Mouse (Mus musculus) urinary bladder, postnatal 25 days (tissue): ENCODE results near the gene Reep3.

Experiments used
- DNase-seq: peaks from one replicate; pipeline ENCODE4 v3.0.0; 2022; ENCODE audit warnings: low spot score

Reep3 gene

DNA sequence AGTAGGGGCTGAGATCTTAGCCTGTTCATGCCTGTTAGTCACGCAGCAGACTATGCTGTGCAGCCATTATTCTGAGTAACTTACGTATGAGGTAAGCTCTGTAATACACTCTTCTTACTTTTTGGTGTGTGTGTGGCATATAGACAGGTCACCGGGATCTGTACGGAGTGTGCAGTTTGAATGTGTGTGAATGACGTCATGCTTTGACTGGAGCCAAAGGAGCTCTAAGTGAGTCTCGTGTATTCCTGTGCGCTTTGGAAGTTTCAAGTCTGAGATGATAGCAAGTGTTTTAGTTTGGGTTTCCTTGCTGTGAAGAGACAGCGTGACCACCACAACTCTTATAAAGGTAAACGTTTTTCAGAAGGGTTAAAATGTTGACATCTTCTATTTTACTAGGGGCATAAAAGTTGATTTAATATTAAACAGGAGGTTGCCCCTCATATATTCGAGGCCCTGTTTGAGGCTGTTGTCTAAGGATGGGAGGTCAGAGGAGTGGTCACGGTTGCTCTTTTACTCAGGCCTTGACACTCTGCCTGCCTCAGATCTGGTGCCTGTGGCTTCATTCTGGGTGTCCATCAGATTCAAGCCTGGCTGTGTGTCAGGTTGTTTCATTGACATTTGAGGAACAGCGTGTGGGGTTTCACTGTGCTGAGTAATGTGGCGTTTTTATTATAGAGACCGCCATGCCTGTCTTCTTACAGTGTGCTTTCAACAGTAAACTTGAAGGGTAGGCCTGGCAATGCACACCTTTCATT lies 14.5 kb upstream of the Reep3 start:
- no peak for DNase-seq

DNA sequence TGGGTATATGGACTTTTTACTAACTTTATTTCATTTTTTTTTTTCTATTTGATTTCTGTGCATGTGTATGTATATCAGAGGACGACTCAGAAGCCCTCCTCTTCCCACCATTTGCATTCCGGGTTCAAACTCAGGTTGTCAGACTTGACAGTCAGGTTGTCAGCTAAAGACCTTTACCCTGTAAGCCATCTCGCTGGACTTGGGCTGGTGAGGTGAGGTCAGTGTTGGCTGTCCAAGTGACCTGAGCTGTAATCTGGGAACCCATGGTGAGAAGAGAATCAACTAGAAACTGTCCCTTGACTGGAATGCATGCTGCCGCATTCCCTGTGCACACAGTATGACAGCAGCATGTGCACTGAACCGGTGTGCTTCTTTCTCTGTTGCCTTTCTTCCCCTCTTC lies 12.9 kb upstream of the Reep3 start:
- DNase-seq: no peak

DNA sequence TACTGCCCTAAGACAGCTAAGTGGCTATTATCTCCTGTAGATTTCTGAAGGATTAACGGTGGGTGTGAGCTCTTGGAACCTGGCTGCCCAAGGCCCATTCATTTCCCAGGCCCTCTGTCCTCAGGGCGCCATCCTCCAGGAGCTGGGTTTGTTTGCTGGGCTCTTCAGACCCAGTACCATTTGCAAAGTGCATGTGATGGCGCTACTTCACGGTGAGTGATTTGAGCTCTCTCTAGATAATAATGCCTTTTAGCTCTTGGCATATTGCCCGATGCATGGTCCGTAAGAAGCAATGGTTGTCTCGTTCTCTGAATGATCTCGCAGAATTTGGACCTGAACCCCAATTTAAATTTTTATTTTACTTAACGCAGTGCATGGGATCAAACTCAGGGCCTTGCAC lies 11.4 kb upstream of the Reep3 start:
- DNase-seq: no peak

DNA sequence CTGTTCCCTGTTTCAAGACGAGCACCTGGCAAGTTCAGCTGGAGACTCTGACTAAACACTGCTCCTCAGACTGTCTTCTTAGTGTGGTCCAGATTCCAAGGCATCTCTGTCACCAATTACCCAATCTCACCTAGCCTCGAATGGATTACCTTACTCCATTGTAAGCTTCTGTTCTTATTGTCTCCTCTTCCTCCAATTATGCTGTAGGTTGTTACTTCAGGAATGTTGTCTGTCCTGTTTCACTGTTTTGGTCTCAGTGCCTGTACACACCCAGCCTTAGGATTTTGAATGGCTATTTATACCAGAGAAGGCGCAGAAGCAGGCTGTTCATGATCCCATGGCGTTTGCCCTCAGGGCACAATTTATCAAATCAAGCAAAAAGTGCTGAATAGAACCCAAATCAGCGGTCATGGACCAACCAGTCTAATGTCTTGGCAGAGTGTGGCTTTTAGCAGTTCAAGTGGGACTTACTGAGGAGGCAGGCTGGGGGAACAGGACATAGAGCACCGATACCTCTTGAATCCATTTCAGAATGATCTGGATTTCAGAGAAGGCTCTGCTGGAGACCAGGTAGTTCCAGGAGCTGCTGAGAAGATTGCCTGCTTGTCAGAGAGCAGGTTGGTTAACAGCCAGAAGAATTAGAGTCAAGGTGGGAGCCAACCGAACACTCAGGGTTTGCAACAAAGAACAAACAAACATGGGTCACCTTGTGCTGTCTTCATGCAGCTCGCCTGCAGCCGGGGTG lies 10.4 kb upstream of the Reep3 start:
- no peak for DNase-seq

DNA sequence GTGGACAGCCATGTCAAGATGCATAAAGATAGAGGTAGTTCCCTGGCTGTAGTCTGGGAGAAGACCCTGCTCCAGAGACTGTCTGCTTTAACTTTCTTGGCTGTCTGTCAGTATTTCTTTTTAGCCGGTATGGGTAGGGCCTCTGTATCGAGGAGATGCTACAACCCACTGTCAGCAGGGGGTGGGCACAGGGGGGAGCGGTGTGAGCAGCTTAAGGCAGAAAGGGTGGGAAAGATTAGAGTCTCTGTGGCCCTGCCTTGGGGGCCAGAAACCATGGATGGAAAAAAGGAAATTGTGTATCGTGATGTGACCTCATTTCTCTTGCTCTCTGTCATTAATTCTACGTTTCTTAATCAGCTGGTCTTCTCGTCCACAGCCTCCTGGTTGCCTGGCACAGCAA lies 9.7 kb upstream of the Reep3 start:
- DNase-seq: no peak

DNA sequence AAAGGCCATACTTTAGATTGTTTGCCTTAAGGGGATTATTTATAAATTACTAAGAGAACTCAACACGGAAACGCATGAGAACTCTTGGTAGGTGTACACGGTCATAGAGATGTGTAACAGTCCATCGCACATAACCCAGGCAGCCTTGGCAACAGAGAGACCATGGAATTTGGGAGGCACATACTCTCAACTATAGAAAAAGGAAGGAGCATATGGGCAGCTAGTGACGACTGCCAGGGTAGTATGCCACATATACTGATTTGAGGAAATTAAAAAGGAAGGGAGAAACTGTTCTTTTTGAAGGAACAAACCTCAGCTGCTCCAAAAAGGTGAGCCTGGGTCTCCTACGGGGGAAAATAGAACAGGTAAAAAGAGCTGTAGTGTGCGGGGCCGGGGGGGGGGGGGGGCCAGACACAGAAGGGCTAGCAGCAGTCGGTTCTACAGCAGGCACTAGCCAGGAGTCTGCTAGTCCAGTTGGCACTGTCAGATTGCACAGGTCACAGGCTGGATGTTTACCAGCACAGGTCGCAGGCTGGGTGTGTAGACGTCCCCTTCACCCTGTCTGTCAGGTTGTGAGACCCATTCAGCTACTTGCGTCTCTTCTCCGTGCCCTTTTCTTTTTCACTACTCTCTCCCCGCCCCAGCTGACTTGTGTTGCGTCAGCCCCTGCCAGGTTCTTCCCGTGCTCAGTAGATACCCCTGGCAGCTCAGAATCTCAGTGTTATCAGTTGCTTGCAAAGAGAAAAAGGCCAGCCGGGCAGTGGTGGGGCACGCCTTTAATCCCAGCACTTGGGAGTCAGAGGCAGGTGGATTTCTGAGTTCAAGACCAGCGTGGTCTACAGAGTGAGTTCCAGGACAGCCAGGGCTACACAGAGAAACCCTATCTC lies 8.8 kb upstream of the Reep3 start:
- DNase-seq: no peak

DNA sequence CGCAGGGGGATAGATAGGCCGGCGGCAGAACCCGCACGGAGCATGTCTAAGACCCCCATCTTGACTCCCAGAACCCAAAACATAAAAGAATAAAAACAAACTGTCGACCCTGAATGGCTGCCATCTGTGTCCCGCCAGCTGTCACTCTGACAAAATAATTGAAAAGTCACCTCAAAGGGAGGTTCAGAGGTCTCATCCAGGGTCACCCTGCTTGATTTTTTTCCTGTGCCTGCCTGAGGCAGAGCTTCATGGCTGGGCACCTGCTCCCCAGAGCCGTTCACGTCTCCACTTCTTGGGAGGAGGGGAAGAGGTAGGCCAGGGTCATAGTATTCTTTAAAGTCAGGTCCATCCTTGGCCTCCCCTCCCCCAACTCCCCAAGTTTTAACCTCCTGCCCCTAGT lies 7.8 kb upstream of the Reep3 start:
- no peak for DNase-seq

DNA sequence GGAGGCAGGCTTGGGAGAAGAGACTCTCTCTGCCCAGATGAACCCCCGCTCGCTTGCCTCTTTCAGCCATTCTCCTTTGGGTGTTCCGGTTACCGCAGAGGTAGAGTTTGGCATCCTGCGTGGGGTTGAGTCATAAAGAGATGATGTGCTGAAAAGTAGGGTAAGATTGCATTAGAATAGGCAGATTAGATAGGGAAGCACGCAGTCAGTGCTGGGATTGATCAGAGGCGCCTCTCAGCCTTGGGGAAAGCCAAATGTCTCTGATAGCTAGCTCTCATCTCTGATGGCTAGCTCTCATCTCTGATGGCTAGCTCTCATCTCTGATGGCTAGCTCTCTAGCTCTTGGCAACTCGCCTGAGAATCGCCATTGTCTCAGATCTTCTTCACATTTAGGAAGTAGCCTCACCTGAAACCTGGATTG lies 4.1 kb upstream of the Reep3 start:
- no peak for DNase-seq

DNA sequence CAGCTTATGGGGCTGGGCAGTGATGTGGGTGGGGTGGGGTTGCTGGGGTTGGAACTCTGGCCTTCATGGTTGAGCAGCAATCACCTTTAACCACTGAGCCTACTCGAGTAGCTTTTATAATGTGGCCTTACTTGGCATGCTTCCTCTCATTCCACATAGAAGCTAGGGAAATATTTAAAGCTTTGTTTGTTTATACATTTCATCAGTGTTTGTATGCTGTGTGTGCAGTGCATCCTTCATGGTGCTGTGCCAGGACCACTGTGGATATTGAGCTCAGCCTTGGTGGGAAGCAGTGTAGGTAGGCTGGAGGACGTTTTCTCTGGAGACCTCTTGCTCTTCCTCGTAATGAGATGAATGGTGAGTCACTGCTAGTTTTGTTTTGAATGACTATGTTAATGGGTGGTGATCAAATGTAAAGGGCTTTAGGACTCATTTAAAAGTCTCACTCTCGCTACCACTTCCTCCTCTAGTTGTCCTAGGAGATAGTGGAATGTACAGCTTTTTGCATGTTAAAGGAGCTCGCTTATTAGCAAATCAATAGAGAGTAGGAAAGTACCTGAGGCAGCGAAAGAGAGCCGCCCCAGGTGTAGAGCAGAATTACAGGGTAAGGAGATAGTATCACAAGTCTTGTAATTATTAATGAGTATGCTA lies 3.4 kb upstream of the Reep3 start:
- no peak for DNase-seq

DNA sequence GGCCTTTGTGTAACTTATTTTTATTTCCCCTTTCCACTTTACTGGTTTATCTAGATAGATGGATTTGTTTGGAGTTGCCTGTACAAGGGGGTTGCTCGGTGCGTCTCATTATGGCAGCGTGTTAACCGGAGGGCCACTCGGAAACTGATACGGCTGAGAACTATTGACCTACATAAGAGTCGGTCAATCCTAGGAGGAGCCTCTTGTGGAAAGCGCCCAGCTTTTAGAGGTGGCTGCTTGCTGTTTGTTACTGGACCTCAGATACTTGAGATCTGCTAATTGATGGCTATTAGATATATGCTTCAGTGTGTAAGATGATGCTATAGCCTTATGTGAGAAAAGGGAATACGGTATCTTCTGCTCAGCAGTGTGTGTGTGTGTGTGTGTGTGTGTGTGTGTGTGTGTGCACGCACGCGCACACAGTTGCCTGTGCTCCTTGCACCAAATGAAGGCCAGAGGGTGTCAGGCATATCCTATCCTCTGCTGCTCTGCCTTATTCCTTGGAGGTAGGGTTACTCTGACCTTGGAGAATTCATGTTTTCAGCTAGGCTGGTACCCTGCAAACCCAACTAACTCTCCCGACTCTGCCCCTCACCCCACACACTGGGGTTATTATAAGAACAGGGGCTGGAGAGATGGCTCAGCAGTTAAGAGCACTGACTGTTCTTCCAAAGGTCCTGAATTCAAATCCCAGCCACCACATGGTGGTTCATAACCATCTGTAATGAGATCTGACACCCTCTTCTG lies 2.6 kb upstream of the Reep3 start:
- DNase-seq: no peak

DNA sequence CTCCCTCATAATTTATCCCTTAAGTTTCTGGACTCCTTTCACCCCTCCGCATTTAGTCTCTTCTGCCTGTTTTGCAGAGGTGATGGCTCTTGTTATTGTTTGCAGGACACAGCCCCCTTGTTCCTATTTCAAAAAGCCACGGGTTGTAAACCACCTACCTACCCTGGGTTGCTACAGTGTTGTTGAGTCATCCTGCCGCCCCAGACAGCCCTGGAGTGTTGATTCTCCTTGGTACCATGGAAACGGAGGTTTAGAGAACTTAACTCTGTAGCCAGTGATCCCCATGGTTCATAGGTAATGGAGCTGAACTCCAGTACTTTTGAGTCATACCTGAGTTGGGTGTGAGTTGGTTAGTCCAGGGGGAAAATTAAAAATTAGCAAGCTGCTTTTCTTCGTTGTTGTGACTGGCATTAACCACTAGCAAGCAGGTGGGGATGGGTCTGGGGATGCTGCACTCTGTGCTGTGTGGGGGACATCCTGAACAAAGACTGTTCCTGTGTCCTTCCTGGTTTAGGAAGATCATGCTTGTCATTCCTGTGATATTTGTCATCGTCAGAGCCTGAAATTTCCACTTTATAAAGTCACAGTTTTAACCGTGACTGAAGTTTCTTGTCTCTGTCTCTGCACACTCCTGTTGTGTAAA lies 1.8 kb upstream of the Reep3 start:
- no peak for DNase-seq

DNA sequence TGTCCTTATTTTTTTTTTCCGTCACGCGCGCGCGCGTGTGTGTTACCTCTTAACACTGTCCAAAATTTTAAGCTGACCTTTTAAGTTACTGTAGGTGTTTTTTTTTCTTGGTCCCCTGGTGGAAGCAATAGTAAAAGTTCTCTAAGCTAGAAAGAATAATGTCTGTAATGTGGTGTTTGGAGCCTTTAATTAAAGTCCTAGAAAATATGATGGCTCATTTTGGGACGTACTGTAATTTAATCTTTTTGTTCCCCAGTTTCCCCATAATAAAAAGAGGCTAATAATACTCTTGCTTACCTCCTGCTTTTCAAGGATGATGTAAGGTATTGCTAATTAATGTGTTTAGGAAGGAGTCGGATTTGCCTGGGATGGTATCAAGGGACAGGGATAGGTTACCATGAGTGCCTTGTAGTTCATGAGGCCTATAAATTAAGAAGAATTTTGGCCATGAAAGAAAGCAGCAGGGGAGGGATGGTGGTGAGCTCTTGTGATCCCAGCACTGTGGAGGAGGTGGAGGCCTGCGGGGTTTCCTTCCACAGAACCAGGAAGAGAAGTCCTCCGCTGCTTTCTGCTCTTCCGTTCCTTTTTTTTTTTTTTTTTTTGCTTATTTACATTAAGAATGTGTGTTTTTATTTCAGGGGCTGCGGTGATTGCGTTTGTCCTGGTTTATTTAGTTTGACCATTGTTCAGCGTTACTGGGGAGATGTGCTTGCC lies 849 bp upstream of the Reep3 start:
- DNase-seq: no peak

DNA sequence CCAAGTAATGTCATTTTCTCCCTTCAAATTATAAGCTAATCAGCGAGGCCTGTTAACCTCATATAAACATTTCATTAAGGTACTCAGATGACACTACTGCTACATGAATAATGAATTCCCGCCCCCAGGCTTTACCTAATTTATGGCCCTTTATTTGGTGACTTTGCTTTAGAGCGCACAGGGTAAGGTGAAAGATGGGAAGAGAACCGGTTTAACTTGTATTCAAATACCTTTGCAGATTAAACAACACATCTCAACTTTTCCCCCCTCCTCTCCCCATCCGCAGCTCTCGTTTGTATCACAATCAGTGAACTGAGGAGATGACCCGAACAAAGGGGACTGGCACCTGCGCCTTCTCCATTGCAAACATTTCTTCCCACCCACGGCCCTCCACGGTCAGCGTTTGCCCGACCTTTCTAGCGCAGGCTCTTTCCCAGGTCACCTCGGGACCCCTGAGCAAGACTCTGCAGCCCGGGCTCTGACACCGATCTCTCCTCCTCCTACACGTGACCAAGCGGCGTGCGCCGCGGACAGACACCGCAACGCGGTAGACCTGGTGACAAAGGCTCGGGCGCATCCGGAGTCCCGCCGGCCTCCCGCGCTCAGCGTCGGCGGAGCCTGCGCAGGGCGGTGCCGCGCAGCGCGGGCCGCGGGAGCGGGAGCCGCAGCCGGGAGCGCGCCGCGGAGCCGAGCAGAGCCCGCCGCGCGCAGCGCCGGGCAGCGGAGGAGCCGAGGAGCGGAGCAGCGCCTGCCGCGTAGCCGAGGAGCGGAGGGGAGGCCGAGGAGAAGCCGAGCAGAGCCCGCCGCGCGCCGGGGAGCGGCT lies 736 bp downstream of the Reep3 start, which contains the start of gene Jmjd1c:
TSS of gene Jmjd1c (plus strand) at position 328 of the 823 bp plus-strand sequence.
- no peak for DNase-seq

DNA sequence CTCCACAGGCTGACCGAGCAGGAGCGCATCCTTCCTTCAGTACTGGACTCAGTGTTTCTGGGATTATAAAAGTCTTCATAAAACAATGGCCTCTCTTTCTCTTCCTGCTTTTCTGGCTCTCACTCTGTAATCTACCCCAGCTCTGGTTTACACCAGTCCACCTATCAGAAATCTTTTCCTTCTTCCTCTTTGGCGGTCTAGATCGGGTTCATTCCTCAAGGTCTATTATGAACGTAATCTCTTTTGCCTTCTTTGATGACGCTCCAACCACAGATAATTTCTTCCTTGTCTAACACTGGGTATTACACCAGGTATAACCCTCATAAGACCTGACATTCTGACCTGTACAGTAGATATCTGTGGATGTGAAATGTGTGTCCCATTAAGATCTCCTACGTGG lies 1.8 kb downstream of the Reep3 start:
- DNase-seq: no peak

DNA sequence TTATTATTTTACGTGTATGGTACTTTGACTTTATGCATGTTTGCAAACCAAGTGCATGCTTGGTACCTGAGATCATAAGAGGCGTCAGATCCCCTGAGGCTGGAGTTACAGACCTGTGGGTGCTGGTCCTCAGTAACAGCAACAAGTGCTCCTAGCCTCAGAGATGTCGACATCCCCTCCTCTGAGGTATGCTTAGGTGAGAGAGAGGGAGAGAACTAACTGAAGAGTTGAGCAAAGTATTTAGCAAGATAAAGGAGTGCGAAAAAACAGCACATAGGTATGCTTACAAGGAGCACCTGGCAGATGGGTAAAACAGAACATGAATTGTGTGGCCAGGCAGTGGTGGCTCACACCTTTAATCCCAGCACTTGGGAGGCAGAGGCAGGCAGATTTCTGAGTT lies 6.1 kb downstream of the Reep3 start:
- no peak for DNase-seq

DNA sequence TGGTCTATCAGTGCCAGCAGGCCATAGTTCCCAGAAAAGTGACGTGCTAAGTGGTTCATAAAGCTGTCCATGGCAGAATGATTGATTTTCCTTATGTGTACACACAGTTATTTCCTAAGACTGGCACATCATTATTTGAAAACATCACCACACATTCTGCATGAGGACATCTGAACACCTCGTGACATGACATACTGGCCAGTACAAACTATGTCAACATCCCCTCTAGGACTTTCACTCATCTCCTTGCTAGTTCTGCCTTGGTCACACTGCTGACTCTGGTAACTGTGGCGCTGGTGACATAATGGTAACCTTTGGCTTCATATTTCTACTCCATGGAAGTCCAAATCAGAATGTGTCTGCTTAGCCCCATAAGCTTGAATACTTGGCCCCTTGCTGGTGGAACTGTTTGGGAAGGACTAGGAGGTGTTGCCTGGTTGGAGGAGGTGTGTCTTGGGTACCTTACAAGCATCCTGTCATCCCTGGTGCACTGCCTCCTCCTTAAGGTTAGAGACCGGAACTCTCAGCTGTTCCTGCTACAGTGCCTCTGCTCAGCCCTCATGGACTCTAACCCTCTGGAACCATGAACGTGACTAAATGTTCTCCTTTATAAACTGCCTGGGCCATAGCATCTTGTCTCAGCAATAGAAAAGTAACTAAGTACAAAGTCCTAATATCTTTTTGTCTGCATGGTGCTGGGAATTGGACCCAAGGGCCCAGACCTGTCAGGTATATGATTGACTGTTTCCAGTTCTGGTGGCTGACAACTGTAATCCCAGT lies 9.1 kb downstream of the Reep3 start:
- DNase-seq: no peak

DNA sequence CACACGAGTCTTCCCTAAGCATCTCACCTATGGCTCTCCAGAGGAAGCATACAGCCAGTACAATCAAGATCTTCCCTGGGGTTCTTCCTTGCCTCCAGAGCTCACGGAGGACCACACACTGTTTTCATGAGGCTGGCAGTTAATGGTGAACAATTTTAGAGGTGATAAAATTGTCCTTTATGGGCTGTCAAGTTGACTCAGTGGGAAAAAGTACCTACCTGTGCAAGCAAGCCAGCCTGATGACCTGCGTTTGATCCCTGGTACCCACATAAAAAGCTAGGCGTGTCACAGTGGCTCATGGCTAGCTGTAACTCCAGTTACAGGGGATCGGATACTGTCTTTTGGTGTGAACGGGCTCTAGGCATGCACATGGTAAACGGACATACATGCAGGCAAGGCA lies 10.8 kb downstream of the Reep3 start:
- DNase-seq: no peak

DNA sequence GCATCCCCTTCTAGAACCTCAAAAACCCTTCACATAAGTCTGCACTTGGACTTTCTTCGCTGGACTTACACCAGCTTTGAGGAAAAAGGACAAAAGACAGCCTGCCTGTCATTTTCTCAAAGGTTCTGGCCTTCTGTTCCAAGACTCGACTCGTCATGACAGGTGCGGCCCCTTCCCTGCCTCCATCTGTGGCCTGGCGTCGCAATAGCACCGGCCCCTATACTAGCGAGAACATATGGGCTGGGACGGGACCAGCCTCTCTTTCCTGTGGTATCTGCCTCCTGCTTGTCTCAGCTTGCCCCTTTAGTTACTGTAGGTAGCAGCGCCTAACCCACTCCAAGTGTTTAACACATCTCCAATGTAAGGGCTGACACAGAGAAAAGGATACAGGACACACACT lies 11.6 kb downstream of the Reep3 start:
- no peak for DNase-seq
